Mouse (Mus musculus) brown adipose tissue, adult 24 weeks (tissue): ENCODE measurements at regions not wholly inside any gene's neighbourhood (a gene's known extent, or its start where the extent isn't known, plus 50 kb on each side); places are given as distances from the start of the nearest gene placed in this dataset.

Experiments used
- H3K27ac ChIP-seq: fragments of 200-500 bp; replicated peaks from 2 replicates; pipeline ENCODE4 v1.5.1; 2012; ENCODE audit warnings: low read depth, mild to moderate bottlenecking, low read length
- H3K4me1 ChIP-seq: fragments of 200-500 bp; 2 replicates; pipeline ENCODE4 v1.6.1; 2012; ENCODE audit warnings: low read length, mixed read lengths; ENCODE audit not compliant: control insufficient read depth, insufficient read depth, insufficient read length
- H3K4me3 ChIP-seq: fragments of 200-500 bp; 2 replicates; pipeline ENCODE4 v1.5.1; 2012; ENCODE audit warnings: low read depth, mild to moderate bottlenecking, low read length, moderate library complexity; ENCODE audit not compliant: insufficient read depth

DNA sequence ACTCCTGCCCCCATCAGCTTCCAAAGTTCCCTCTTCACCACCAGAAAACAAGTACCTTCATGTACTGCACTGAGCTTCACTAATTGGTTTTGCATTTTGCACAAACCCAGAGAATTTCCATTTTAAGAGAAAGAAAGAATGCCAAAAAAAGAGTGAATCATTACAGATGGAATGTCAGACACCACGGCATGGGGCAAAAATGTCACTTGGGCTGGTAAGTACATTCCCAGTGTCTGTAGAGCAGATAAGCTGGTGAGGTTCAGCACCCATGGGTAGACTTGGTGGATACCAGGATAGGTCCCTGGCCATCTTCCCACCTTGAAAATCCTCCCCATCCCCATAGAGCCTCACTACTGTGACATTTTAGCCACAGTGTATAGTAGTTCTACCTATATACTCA is 113.8 kb downstream of the Lmo4 start:
- no peak overlapping the region for H3K4me3 ChIP-seq
- no peaks in the 10 kb centered on the region for H3K4me1 ChIP-seq
- no peak overlapping the region for H3K27ac ChIP-seq

DNA sequence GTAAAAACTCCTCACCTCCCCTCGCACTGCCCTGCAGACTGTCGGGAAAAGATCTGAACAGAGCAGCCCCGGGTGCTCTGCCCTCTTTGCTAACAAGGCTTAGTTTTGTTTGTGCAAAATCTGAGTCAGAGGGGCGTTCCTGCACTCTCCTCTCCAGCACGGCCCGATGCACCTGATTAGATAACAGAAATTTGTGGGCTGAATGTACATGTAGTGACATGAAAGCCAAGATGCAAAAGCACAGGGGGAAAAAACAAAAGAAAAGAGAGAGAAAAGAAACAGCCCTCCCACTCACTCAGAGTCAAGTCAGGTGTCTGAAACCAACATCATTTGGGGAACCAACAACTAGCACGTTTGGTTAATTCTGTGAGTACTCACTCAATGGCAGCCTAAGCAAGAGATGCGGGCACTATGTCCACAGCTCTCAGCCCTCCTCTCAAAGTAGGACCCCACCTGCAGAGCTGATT is 115.2 kb downstream of the Lmo4 start:
- H3K4me3 ChIP-seq: no peak overlapping the region
- H3K4me1 ChIP-seq: no peaks in the 10 kb centered on the region
- H3K27ac ChIP-seq: no peak overlapping the region

DNA sequence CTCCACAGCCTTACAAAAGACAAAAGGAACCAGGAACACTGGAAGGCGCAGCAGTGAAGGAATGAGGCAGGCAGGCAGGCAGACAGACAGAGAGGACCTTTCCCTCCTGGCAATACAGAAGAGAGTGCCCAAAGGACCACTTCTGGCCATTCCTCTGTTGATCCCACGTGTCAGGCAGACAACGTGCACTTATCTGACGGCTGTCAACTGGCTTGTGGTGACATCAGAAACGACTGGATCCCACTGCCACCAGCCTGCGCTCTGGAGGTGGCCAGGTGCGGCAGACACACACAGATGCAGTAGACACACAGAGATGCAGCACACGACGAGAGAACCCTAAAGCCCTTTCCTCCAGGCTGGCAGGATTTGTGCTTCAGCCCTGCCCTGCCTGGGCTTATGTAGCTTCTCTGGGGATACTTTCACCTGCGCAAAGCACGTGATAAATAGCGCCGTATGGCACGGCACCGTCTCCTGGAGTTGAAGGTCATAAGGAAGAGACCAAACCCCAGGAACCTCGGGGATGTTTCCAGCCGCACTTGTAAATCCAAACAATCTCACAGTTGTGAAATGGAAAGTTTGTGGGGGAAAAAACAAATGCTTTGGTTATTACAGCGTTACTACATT is 116.6 kb downstream of the Lmo4 start:
- Histone ChIP-seq H3K27ac (no peak overlapping the region), H3K4me3 (no peak overlapping the region), H3K4me1 (no peaks in the 10 kb centered on the region)

DNA sequence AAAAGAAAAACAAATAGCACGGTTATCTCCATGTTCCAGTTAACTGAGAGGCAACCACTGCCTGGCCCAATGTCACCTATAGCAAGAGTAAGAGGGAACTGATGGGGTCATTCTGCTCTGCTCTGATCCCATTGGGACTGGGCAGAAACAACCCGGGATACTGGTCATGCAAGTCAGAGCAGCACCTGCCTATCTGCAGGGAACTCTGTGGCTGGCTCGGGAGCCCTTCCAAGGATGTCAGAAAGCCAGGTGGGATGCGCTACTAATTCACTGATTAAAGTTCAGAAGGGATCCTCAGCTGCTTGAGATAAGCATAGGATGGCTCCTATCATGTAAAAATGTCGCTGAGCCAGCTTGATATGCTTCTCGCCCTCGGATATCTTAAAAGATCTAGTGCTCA is 117.2 kb downstream of the Lmo4 start:
- H3K4me1 ChIP-seq: no peaks in the 10 kb centered on the region
- H3K4me3 ChIP-seq: no peak overlapping the region
- no peak overlapping the region for H3K27ac ChIP-seq

DNA sequence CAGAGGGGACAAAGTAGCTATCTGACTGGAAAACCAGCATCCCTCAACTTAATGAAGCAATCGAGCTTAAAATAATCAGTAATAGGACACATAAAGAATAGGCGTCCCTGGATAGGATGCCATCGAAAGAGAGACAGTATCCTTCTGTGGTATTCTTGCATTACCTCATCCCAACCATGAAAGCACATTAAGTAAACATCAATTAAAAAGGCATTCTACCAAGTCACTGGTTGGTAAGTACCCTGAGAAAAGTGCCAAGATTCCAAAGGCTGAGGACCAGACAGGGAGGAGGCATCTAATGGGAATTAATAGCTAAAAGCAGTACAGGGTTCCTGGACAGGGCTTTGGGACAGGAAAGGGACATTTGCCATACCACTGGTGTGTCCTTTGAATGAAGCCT is 118.8 kb downstream of the Lmo4 start:
- Histone ChIP-seq H3K27ac (no peak overlapping the region), H3K4me3 (no peak overlapping the region), H3K4me1 (no peaks in the 10 kb centered on the region)

DNA sequence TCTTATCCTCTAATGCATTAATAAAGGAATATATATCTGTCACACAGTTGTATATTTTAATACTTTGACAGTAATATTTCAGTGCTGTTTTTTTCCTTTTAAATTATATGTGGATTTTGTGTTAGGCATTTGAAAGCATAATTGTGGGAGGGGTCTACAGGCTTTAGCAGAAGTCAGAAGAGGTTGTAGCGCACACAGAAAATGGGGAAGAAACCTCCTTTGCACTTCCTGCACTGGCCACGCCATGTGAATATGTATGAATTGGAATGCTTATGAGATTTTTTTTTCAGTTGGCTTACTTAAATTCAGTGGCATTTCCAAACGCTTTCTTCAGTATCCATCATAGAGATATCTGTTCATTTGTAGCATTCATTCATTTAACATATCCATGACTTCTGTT is 125.1 kb downstream of the Lmo4 start:
- Histone ChIP-seq H3K4me3 (no peak overlapping the region), H3K27ac (no peak overlapping the region), H3K4me1 (no peaks in the 10 kb centered on the region)

DNA sequence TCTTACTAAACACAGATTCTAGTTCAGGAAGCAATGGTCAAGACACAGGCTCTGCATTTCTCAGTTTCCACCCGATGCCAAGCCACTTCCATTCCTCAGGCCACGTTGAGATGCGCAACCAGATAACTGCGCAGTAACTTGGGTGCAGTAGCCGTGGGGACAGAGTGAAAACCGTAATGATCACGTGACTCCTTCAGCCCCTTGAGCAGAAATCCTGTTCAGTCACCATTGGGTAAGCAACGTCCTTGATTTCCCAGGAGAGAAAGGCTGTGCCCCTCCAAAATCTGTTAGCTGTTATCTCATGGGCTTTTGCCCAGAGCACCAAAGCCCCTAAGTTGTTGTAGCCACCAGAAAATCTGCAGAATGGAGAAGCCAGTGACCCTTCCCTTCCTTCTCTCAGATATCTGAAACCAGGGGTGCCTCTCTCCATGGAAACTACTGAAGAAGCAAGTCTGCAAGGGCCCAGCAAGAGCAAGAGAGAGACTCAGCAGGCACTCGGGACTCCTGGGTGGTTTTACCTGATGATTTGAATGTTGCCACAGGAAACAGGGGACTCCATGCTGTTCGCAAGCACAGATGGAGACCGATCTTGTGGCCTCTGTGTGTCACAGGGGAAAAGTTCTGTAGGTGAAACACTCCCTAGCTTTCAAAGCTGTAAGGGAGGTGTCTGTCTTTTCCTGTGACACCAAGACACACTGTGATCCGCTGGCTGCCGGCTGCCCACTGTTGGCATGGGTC is 126.7 kb downstream of the Lmo4 start:
- Histone ChIP-seq H3K4me1 (no peaks in the 10 kb centered on the region), H3K4me3 (no peak overlapping the region)

DNA sequence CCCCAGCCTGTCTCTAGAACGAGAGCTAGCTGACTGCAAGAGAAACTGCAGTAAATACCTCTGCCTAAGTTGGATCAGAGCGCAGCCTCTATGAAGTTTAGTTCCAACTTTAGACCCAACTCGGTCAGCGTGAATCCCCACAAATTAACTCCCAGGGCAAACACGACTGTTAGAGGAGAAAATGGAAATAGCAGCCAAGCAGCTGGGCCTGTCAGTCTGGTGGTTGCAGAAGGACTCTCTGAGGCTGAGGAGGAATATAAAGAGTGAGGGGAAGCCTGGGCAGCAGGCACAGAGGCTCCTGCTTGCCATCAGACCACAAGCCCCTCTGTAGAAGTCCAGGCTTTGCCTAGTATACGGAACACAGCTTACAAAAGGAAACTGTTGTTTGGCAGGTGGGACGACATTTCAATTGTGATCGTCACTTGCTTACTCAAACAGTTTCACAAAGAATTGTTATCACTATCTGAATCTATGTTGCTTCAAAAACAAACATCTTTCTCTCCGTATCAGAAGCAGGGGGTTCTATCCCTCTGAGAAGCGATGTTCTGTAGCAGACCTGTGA is 135.0 kb downstream of the Lmo4 start:
- Histone ChIP-seq H3K4me3 (no peak overlapping the region), H3K27ac (no peak overlapping the region), H3K4me1 (no peaks in the 10 kb centered on the region)

More for the DNA sequence above, 126.7 kb downstream of the Lmo4 start:
- H3K27ac ChIP-seq: no peak overlapping the region

DNA sequence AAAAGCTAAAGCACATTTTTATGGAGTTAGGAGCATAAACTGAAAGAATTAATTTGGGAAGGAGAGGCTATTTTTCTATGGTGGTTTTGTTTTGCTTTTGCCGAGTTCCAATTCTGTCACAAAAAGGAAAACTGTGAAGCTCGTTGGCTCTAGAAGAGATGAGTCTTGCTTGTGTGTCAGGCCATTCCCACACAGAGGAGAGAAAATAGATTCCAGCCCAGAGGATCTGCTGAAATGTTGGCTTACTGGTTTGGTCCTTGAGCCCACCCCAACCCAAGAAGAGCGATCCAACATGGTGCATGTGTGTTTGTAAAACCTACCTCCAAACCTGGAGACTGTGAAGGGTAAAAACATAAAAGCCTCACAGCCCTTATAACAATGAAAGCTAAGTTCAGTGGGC is 138.0 kb downstream of the Lmo4 start:
- Histone ChIP-seq H3K27ac (no peak overlapping the region), H3K4me3 (no peak overlapping the region), H3K4me1 (no peaks in the 10 kb centered on the region)

DNA sequence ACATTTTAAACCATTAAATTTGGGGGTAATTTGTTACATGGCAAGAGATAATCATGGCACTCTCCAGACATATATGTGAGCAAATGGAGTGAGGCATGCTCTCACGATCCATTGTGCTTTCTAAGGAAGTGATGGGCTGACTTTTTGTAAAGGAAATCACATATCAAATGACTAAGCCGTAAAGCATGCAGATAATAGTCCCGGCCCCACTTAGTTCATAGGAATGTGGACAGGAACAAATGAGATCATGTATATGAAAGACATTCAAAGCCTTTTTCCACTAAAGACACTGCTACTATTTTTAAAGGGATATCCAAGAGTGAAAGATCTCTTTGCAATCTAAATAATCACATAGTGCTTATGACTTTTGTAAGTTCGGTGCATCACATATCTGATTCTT is 146.9 kb downstream of the Lmo4 start:
- Histone ChIP-seq H3K4me1 (no peaks in the 10 kb centered on the region), H3K27ac (no peak overlapping the region), H3K4me3 (no peak overlapping the region)

DNA sequence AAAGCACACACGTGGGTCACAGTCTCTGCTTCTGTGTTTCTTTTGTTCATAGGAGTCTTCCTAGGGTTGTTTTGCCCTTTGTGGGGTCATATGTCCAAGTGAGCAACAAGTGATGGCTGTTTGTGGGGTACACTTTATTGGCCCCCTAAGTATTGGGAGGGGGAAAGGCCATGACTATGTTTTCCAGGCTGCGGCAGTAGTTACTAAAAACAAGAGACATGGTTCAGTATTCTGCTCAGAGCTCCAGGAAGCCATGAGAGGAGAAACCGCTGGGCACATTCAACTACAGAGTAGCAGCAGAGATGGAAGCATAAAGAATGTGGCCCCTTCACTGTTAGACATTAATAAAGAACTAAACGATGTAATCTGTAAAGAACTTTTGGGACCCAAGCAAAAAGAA is 154.7 kb downstream of the Lmo4 start:
- Histone ChIP-seq H3K4me1 (no peaks in the 10 kb centered on the region), H3K4me3 (no peak overlapping the region), H3K27ac (no peak overlapping the region)

DNA sequence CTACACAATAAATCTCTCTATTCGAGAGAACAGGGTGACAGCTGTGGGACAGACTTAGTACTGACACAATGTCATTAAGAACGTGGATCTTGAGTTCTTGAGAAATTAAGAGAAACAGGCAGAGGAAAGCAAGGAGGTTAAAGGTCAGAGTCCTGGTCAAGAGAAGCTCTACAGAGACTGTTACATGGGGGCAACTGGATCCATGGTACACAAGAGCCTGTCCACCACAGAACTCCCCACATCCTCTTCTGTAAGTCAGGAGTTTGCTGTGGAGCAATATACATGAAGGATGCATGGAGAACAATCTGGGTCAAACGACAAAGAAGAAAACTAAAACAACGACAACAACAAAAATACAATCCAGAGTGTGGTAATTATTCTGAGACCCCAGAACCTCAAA is 155.8 kb downstream of the Lmo4 start:
- Histone ChIP-seq H3K4me3 (no peak overlapping the region), H3K27ac (no peak overlapping the region), H3K4me1 (no peaks in the 10 kb centered on the region)

DNA sequence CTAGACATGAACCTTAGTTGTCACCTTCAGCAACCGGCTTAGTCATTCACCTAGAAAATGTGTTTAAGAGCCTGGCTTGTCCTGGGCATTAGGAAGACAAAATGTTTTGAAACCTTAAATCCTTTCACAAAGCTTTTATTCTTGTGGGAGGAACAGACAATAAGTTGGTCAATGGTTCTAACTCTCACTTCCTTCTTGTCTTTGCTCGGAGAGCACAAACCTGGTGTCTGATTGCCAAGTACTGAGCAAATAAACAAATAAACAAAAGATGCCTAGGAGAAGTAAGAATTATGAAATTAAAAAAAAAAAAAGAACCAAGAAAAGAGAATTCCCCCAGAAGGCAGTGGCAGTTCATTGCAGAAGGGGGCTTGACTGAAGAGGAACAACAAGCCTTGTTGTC is 160.7 kb downstream of the Lmo4 start:
- Histone ChIP-seq H3K4me3 (no peak overlapping the region), H3K4me1 (no peaks in the 10 kb centered on the region), H3K27ac (no peak overlapping the region)

DNA sequence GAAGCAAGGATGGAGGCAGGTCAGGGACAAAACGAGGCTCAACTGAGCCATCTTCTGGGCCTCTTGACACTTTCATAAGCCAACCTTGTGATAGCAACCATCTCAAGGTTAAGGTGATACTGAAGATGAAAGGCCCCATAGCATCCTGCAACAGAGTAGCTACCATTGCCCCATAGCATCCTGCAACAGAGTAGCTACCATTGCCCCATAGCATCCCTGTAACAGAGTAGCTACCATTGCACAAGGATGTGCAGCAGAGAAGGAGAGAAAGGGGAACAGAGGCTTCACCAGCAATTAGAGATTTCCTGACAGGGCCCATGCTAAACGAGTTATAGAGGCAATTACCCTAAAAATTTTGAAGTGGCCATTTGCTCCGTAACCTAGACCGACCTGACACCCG is 163.2 kb downstream of the Lmo4 start:
- no peak overlapping the region for H3K4me3 ChIP-seq

DNA sequence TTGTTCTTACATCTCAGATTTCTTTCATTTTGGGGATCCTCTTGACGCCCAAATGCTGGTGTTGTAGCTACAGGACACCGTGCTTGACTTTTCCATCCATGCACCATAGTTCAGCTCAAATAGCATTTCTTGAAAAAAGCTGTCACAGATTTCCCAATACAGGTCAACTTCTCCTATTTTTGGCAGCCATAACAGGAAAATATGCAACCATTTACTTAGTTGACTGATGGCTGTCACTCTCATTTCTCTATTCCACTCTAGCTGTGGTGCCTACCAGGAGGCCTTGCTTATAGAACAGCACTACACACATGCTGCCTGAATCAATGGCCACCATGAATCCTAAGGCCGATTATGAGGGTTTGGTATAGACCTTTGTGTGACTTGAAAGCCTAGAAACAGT is 165.5 kb downstream of the Lmo4 start:
- H3K4me1 ChIP-seq: no peaks in the 10 kb centered on the region

More for the DNA sequence above, 163.2 kb downstream of the Lmo4 start:
- H3K4me1 ChIP-seq: no peaks in the 10 kb centered on the region
- no peak overlapping the region for H3K27ac ChIP-seq

DNA sequence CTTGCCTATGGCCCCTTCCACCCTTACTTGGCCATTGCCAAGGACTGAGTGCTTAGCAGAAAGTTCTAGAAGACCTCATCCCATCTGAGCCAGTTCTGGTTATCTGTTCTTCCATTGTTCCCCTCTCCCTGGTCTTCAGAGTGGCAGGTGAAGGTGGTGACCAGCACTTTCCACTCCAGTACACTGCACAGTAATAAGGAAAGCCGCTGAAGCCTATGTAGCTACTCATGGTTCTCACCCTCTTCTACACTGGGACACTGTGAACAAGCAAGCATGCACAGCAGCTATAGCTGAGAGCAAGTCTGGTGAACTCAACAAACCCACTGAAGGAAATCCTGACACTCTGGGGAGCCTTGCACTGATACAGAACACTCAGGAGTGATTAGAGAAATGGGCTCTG is 175.4 kb downstream of the Lmo4 start:
- H3K4me3 ChIP-seq: no peak overlapping the region
- H3K4me1 ChIP-seq: no peaks in the 10 kb centered on the region
- H3K27ac ChIP-seq: no peak overlapping the region

More for the DNA sequence above, 165.5 kb downstream of the Lmo4 start:
- Histone ChIP-seq H3K4me3 (no peak overlapping the region), H3K27ac (no peak overlapping the region)
